Mouse (Mus musculus) hindlimb bud, embryonic 11.5 days (tissue): Measurements from ENCODE around the gene Gypa.

Experiments used
- DNase-seq: peaks from one replicate; pipeline ENCODE4 v3.0.0-alpha.2; 2012; ENCODE audit warnings: low read depth, low spot score; ENCODE audit errors: extremely low spot score

The Gypa gene

DNA sequence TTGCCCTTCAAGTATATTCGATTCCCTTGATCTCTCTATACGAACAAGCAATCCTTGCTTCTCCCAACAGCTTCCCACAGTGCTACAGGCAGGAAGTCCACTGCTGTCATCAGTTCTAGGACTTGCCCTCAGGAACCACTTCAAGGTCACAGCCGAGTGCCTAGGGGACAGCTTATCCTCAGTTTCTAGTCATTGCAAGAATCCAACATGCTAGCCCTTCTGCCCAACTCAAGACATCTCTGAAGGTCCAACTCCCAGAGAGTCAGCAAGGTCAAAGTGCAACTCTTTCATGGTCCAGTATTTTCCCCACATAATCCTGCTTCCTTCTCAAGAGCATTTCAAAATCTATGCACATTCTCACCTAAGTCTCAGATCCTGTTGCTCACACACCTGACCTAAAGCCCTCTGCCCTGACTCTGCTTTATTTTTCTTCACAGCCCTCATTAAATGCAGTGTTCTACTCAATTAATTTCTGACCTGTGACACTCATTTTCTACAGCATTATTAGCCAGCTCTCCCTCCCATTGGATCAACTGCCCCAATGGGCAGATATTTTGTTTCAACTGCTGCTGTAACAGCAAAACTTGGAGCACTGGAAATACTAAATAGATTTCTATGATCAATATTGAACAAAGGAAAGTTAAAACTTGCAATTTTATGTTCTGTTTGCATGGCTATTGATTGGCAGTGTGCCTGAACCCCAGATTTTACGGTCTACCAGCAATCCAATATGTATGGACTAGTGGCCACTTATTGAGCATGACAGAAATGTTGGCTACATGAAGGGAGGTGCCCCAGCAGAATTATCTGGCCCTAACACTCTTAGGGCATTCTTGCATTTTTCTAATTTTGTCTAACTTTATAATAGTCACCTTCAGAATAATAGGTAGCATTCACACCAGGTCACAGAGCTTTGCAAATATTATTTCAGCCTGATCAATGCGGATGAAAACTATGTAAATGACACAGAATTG lies 33.1 kb downstream of the Gypa start:
- DNase-seq, result no peak

GRCm38 (mm10) chr8:80541836-80542235 lies 48.3 kb downstream of the Gypa start:
- no peak for DNase-seq

DNA sequence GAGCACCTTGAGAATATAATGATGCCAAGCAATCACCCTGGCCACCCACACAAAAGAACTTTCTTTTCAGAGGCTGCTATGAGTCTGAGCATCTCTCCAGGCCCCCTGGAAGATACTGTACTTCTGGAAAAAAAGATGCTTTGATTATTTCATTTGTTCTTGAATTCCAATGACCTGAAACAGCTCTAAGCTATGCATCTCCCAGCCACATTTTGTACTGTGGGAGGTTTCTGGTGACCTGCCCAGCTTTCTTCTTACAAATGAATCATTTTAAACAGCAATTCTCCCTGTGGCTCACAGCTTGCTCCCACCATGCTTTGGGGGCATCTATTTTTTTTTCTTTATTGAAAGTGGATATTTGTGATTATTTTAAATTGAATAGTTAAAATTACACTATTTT lies 56.9 kb downstream of the Gypa start:
- DNase-seq, result no peak

DNA sequence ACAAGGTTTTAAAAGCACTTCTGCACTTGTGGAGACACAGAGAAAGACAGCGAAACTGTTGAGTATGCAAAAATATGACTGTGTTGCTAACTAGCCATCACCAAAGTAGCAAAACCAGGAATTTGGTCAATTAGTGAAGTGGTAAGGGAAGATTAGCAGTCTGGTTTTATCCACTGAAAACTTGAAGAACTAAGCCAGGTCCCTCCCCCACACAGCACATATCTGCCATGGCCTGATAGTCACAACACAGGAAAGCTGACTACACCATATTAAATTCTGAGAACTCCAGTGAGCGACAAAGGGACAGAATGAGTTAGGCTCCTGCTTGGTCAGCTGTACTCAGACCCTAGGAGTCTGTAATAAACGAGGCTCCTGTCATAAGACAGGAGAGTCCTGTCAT lies 57.7 kb downstream of the Gypa start:
- DNase-seq, result no peak

DNA sequence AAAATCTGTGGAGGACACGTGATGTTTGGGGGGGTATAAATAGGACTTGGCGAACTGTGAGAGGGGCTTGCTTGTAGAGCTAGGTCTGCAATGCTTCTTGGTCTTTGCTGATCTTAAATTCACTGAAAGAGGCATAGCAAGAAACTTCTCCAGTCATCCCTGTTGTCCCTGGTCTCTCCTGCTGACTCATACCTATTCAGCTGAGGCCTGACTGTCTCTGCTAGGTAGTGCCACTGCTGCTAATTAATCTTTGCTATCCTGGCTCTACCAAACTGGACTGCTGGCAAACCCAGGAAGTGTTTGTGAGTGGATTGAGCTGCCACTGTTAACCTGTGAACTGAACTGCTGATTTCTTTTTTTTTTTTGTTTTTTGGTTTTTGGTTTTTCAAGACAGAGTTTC lies 61.4 kb downstream of the Gypa start:
- DNase-seq, result no peak
